Mouse (Mus musculus) hindbrain, embryonic 15.5 days (tissue): ENCODE data around the gene Gbx1. TPM values are rescaled to one million over a fixed set of nuclear protein-coding genes. Genes with fewer than 3 reads are reported as not detected.

Experiments
- ATAC-seq: fragments of 200-750 bp; cut with Nextera tagmentation; 2 replicates; pipeline ENCODE4 v1.8.0; 2017; ENCODE audit warnings: low read depth, moderate number of reproducible peaks, moderate TSS enrichment; ENCODE audit not compliant: low FRiP score
- H3K27ac ChIP-seq: fragments of 300-500 bp; sonication (generic); replicated peaks from 2 replicates; pipeline ENCODE4 v1.5.1; 2015; ENCODE audit warnings: mild to moderate bottlenecking, inconsistent platforms
- H3K27me3 ChIP-seq: fragments of 300-500 bp; sonication (generic); 2 replicates; pipeline ENCODE4 v1.6.1; 2015; ENCODE audit warnings: control low read depth, inconsistent platforms
- H3K36me3 ChIP-seq: fragments of 300-500 bp; sonication (generic); 2 replicates; pipeline ENCODE4 v1.6.1; 2015; ENCODE audit warnings: control low read depth, inconsistent platforms
- H3K4me1 ChIP-seq: fragments of 300-500 bp; sonication (generic); replicated peaks from 2 replicates; pipeline ENCODE4 v1.6.1; 2015; ENCODE audit warnings: control low read depth, inconsistent platforms
- H3K4me2 ChIP-seq: fragments of 300-500 bp; sonication (generic); 2 replicates; pipeline ENCODE4 v1.6.1; 2015; ENCODE audit warnings: moderate library complexity, mild to moderate bottlenecking, inconsistent platforms
- H3K4me3 ChIP-seq: fragments of 300-500 bp; sonication (generic); 2 replicates; pipeline ENCODE4 v1.5.1; 2015; ENCODE audit warnings: mild to moderate bottlenecking, inconsistent platforms
- H3K9ac ChIP-seq: fragments of 300-500 bp; sonication (generic); 2 replicates; pipeline ENCODE4 v1.6.1; 2015; ENCODE audit warnings: inconsistent platforms
- H3K9me3 ChIP-seq: fragments of 300-500 bp; sonication (generic); 2 replicates; pipeline ENCODE4 v1.6.1; 2016; ENCODE audit warnings: control low read depth, inconsistent platforms
- WGBS: fragments of 180-500 bp; shearing (Covaris S2); methylation state at CpG from one replicate; pipeline ENCODE4 v1.1.7; 2015; 5-methylcytosine and 5-hydroxymethylcytosine counted together
- polyA plus RNA-seq: library from polyadenylated mRNA; unstranded; fragments of >200 nt; fragmentation: Nextera tagmentation; extraction: Ambion mirVana; gene quantifications from 2 replicates; pipeline ENCODE4 v1.2.1, GENCODE M21; 2015

Gbx1 gene
- polyA plus RNA-seq, 1 experiment from 2014 or later, result 8.8 TPM

DNA sequence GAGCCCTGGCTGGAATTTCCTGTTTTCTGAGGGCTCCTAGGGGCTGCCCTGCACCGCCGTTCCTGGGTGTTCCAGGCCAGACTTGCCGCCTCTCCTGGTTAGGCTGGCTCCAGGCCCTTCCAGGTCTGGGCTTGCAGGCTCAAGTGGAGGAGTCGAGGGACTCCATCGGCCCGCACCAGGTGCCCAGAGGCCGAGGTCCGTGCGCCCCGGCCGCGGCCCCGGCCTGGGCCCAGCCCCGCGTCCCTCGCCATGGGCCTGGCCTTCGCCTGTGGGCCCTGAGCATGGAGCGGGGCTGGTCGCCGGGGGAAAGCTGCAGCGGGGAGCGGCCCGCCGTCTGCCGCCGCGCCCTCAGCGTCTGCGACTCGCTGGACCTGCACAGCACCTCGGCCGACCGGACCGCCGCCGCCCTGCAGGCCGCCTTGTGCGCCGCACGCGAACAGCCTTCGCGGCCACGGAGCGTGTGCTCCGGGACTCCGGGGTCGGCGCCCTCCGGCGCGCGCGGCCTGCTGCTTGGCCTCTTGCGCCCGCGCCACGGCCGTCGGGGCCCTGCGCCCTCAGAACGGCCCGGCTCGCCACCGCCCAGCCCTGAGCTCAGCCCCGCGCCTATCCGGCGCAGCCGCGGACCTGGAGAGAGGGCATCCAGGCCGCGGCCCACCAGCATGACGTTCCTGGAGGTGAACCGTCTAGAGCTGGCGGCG lies 52.8 kb downstream of the Gbx1 start:
- peaks cover 23% of the 10 kb centered on the region for H3K36me3 ChIP-seq
- H3K4me3 ChIP-seq, result peak overlapping the region; percentile 31
- peak overlapping the region; percentile 52 for H3K4me2 ChIP-seq
- H3K27me3 ChIP-seq, result peaks cover 6% of the 10 kb centered on the region; the same call in 1 of the 2 replicates
- no peak overlapping the region for H3K27ac ChIP-seq
- no peaks in the 10 kb centered on the region for H3K9me3 ChIP-seq
- peak overlapping the region; percentile 23; the same call in 1 of the 2 replicates for H3K9ac ChIP-seq
- H3K4me1 ChIP-seq, result peaks cover 36% of the 10 kb centered on the region
- no peak for ATAC-seq
- WGBS, result 3% methylated on average over 72 of the region's 77 CpGs

DNA sequence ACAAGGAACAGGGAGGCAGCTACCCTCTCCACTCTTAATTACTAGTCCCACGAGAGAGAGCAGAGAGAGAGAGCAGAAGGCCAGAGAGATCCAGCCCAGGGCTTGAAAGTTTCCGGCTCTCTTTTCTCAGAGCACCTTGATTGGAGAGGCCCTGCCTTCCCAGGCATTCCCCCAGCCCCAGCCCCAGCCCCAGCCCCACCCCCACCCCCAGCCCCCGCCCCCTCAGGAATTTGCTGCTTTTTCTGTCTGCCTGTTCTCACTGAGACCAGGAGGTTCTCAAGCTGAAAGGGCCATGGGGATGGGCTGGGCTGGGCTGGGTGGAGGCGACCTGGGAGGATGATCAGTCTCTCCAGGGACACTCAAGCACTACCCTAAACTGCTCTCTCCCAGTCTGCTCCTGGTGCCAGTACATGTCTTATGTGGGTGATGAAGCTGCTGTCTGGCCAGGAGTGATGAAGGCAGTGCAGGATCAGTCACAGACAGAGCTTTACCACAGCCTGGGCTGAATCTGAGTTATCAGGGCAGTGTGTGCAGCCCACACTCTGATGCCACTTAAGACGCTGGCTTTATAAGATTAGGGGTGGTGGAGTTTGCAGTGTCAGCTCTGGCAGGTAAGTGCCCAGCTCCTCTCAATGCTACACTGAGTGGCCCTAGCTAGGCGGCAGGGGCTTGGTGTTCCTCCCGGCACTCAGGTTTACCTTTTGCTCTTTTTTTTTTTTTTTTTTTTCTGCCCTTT lies 54.0 kb downstream of the Gbx1 start:
- H3K27me3 ChIP-seq, result peaks cover 6% of the 10 kb centered on the region; the same call in 1 of the 2 replicates
- no peak for ATAC-seq
- no peak overlapping the region for H3K9ac ChIP-seq
- no peak overlapping the region for H3K4me2 ChIP-seq
- no peak overlapping the region for H3K4me3 ChIP-seq
- H3K9me3 ChIP-seq, result no peaks in the 10 kb centered on the region
- peaks cover 13% of the 10 kb centered on the region for H3K36me3 ChIP-seq
- WGBS, result 31% methylated on average over 6 of the region's 7 CpGs
- no peak overlapping the region for H3K27ac ChIP-seq
- peaks cover 36% of the 10 kb centered on the region for H3K4me1 ChIP-seq

DNA sequence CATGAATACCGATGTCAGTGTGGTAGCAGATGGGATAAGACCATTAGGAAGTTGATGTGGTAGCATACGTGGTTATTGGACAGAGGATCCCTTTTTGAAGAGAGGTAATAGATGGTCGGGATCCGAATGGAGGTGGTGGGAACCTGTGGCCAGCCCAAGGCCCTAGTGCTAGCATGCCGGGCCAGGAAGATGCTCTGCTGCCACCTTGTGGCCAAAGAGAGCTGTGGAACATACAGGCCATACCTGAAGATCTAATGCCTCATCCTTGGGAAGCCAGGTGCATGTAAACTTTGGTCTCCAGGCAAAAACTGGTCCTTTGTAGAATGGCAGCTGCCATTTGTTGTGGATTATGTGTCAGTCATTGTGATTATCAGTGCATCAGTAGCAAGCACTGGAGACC lies 56.4 kb downstream of the Gbx1 start:
- Histone ChIP-seq H3K36me3 (no peaks in the 10 kb centered on the region), H3K27me3 (peaks cover 6% of the 10 kb centered on the region; the same call in 1 of the 2 replicates), H3K27ac (no peak overlapping the region), H3K9me3 (no peaks in the 10 kb centered on the region), H3K4me2 (no peak overlapping the region), H3K9ac (no peak overlapping the region), H3K4me3 (no peak overlapping the region), H3K4me1 (peaks cover 51% of the 10 kb centered on the region)
- ATAC-seq, result peak; percentile 55; the same call in 1 of the 2 replicates
- WGBS, result 9% methylated on average over 5 of the region's 5 CpGs

DNA sequence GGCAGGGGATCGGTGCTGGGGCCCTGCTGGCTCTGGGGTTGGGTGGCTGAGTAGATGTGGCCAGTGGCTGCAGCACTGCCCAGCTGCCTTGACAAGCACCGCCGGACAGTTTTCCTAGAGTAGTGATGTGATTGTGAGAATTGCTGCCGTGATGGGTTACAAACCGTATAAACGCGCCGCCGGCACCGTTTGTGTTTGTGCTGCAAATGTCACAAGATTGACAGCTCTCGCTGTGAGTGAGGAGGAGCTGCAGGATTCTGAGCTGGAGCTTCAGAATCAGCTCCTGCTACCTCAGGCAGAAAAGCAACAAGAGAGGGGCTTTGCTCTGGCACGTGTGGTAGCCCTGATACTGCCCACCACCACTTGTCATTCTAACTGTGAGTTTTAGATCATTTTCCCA lies 60.2 kb downstream of the Gbx1 start:
- Histone ChIP-seq H3K27me3 (no peaks in the 10 kb centered on the region), H3K9me3 (no peaks in the 10 kb centered on the region), H3K27ac (no peak overlapping the region), H3K36me3 (no peaks in the 10 kb centered on the region), H3K4me1 (peaks cover 24% of the 10 kb centered on the region), H3K4me3 (no peak overlapping the region), H3K4me2 (no peak overlapping the region), H3K9ac (no peak overlapping the region)
- ATAC-seq, result no peak
- WGBS, result 36% methylated on average over 12 of the region's 12 CpGs

DNA sequence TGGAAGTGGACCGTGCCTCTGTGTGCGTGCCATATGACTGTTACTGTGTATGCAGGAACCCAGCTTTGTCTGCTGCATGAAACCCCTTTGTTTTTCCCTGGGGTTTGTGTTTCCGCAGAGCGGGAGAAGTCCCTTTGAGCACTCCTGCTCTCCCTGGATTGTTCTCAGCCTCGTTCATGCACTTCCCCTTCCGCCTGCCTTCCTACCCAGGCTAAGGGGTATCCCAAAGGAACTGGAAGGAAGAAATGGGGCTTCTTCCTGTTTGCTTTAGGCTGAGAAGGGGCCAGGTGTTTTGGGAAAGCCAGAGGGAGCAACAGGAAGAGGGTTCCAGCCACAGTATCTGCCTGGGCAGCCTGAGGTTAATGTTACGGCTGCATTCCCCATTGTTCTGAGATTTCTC lies 71.4 kb downstream of the Gbx1 start:
- Histone ChIP-seq H3K27ac (0 out of 2 replicates have a peak overlapping the region, but pooled peaks have one; percentile 42), H3K36me3 (no peaks in the 10 kb centered on the region), H3K4me3 (0 out of 2 replicates have a peak overlapping the region, but pooled peaks have one; percentile 3), H3K4me1 (peaks cover 46% of the 10 kb centered on the region), H3K9me3 (no peaks in the 10 kb centered on the region), H3K9ac (0 out of 2 replicates have a peak overlapping the region, but pooled peaks have one; percentile 11), H3K4me2 (peak overlapping the region; percentile 99), H3K27me3 (no peaks in the 10 kb centered on the region)
- no peak for ATAC-seq
- WGBS, result 43% methylated on average over 7 of the region's 7 CpGs

DNA sequence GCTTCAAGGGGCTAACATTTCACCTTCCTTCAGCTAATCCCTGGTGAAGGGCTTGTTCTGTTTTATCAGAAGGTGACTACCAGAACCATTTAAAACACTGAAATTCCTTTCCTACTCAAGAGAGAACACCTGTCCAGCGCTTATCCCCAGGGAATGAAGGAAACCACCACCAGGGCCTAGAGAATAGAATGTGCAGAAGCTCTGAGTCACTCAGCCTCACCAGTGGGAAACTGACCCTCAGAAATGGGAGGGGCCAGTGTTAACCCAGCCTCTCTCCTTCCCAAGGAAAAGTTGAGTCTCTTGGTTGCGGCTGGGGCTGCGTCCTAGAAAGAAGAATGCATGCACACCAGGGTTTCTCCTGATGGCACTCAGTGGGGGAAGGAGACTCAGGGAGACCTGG lies 71.9 kb downstream of the Gbx1 start:
- peaks cover 46% of the 10 kb centered on the region for H3K4me1 ChIP-seq

DNA sequence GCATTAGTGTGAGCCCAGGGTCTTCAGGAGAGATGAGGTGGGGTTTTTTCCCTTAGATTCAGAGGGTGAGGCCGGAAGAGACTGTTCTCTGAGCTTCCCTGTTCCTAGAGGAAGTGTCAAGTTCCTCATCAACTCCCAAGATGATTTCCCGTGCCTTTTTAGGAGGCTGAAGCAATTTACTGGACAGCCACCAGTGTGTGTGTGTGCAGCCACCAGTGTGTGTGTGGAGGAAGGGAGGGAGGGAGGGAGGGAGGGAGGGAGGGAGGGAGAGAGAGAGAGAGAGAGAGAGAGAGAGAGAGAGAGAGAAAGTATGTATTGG lies 73.1 kb downstream of the Gbx1 start:
- peaks cover 46% of the 10 kb centered on the region for H3K4me1 ChIP-seq
- WGBS, result 4% methylated on average over 2 of the region's 2 CpGs

More for the DNA sequence above, 71.9 kb downstream of the Gbx1 start:
- 52% methylated on average over 3 of the region's 3 CpGs for WGBS
- no peaks in the 10 kb centered on the region for H3K27me3 ChIP-seq
- peak overlapping the region; percentile 99 for H3K4me2 ChIP-seq
- no peak for ATAC-seq
- 0 out of 2 replicates have a peak overlapping the region, but pooled peaks have one; percentile 16 for H3K4me3 ChIP-seq
- H3K27ac ChIP-seq, result peak overlapping the region; percentile 42; the same call in 1 of the 2 replicates
- H3K9ac ChIP-seq, result peak overlapping the region; percentile 15; the same call in 1 of the 2 replicates
- H3K9me3 ChIP-seq, result no peaks in the 10 kb centered on the region
- no peaks in the 10 kb centered on the region for H3K36me3 ChIP-seq

DNA sequence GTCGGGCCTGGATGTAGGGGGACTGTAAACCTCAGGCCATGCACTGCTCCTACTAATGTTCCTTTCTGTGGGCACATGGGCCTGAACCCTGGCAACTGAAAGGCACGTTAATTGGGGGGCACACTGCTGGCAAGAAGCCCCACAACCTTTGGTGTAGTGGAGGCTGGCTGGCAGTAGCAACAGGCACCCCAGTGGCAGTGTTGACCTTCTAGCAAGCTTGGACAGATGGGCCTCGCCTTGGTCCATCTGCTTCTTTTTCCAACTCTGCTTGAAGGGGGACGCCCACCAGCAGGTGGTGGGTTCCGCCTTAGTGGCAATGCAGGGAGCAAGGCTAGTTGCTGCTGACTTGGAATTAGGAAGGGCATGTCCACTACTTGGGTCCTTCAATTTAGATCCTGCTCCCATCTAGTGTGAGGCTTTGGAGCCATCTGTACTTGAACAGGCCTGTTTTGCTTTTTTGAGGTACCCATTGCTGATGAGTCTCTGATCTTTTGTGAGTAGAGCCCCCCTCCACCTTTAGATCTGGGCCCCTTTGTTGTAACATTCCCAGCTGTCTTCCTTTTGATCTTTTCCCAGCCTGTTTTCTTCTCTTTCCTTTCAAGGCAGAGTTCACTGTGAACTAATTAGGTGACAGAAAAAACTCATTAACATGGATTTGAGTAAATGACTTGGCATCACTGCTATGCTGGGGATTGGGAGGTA lies 73.6 kb downstream of the Gbx1 start:
- no peaks in the 10 kb centered on the region for H3K27me3 ChIP-seq
- ATAC-seq, result no peak
- H3K9ac ChIP-seq, result peak overlapping the region; percentile 92
- no peaks in the 10 kb centered on the region for H3K9me3 ChIP-seq
- H3K36me3 ChIP-seq, result no peaks in the 10 kb centered on the region
- peak overlapping the region; percentile 99 for H3K4me2 ChIP-seq
- under 1% methylated on average over 5 of the region's 5 CpGs for WGBS
- peaks cover 46% of the 10 kb centered on the region for H3K4me1 ChIP-seq
- H3K4me3 ChIP-seq, result peak overlapping the region; percentile 94
- peak overlapping the region; percentile 87 for H3K27ac ChIP-seq

More for the DNA sequence above, 73.1 kb downstream of the Gbx1 start:
- H3K27me3 ChIP-seq, result no peaks in the 10 kb centered on the region
- peak overlapping the region; percentile 92 for H3K9ac ChIP-seq
- no peak for ATAC-seq
- peak overlapping the region; percentile 87 for H3K27ac ChIP-seq
- peak overlapping the region; percentile 94 for H3K4me3 ChIP-seq
- H3K4me2 ChIP-seq, result peak overlapping the region; percentile 99
- H3K9me3 ChIP-seq, result no peaks in the 10 kb centered on the region
- H3K36me3 ChIP-seq, result no peaks in the 10 kb centered on the region

Other genes with a start within 250 kb of the Gbx1 start
- gene Kcnh2, start 175.6 kb downstream of the Gbx1 start, polyA plus RNA-seq, result 13.0 and 17.9 TPM in 2 replicates
- gene Nos3, start 162.4 kb downstream of the Gbx1 start, polyA plus RNA-seq, result 9.6 and 10.7 TPM in 2 replicates
- gene Atg9b, start 135.1 kb downstream of the Gbx1 start, polyA plus RNA-seq, result 2.9 and 3.6 TPM in 2 replicates
- 49.7 and 56.5 TPM in 2 replicates for gene Abcb8, start 133.5 kb downstream of the Gbx1 start, polyA plus RNA-seq
- 0.88 and 1.4 TPM in 2 replicates for gene Asic3, start 113.8 kb downstream of the Gbx1 start, polyA plus RNA-seq
- 115 and 123 TPM in 2 replicates for gene Cdk5, start 103.7 kb downstream of the Gbx1 start, polyA plus RNA-seq
- 25.1 and 26.8 TPM in 2 replicates for gene Slc4a2, start 103.4 kb downstream of the Gbx1 start, polyA plus RNA-seq
- 96.8 and 113 TPM in 2 replicates for gene Fastk, start 81.9 kb downstream of the Gbx1 start, polyA plus RNA-seq
- gene Tmub1, start 79.3 kb downstream of the Gbx1 start, polyA plus RNA-seq, result 55.1 and 64.2 TPM in 2 replicates
- 112 and 124 TPM in 2 replicates for gene Agap3, start 75.0 kb downstream of the Gbx1 start, polyA plus RNA-seq
- gene Asb10, start 13.8 kb upstream of the Gbx1 start, polyA plus RNA-seq, result 0.14 and 0.26 TPM in 2 replicates
- 0.10 and 0.18 TPM in 2 replicates for gene 4931409K22Rik, start 29.6 kb upstream of the Gbx1 start, polyA plus RNA-seq
- gene Abcf2, start 50.3 kb upstream of the Gbx1 start, polyA plus RNA-seq, result 78.7 and 82.1 TPM in 2 replicates
- gene Chpf2, start 59.5 kb upstream of the Gbx1 start, polyA plus RNA-seq, result 18.7 and 19.0 TPM in 2 replicates
- 134 and 138 TPM in 2 replicates for gene Smarcd3, start 97.2 kb upstream of the Gbx1 start, polyA plus RNA-seq
- 43.9 and 49.0 TPM in 2 replicates for gene Nub1, start 158.3 kb upstream of the Gbx1 start, polyA plus RNA-seq
- gene Wdr86, start 203.5 kb upstream of the Gbx1 start, polyA plus RNA-seq, result 7.7 and 8.2 TPM in 2 replicates
- 0.77 and 2.0 TPM in 2 replicates for gene Crygn, start 230.8 kb upstream of the Gbx1 start, polyA plus RNA-seq